Mouse (Mus musculus) megakaryocyte, embryonic 14.5 days (primary cell): ENCODE measurements at regions not wholly inside any gene's neighbourhood (a gene's known extent, or its start where the extent isn't known, plus 50 kb on each side); places are given as distances from the start of the nearest gene placed in this dataset.

Source experiments
- FLI1 ChIP-seq: IDR thresholded peaks from 2 replicates; pipeline ENCODE4 v1.6.1; 2012; ENCODE audit warnings: low read length, inconsistent platforms, mixed read lengths
- GATA1 ChIP-seq: IDR thresholded peaks from 3 replicates; pipeline ENCODE4 v1.6.1; 2012; ENCODE audit warnings: mixed read lengths, low read length, inconsistent platforms, borderline replicate concordance

DNA sequence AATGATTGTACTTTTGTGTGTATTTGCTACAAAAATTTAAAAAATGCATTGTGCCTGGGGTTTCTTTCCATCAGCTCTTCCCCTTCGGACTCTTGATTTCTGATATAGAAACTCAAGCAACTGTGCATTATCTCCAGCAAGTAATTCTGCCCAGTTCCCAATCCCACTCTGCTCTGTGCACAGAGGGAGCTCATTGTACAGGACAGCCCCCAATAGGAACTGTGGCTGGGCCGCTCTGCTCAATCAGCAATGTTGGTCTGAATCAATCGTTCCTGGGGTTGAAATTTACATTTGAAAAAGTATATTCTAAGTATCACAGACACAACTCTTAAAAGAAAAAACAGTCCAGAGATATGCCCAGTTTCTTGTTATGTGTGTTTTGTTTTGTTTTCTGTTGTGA is 339.1 kb downstream of the Rnd3 start:
- TF ChIP-seq FLI1 (no peak), GATA1 (no peak)
